Mouse (Mus musculus): ENCODE data around the gene Cblc.

GRCm38 (mm10) chr7:19817382-19818105 is 20.9 kb upstream of the Cblc start:
- TF ChIP-seq POLR2A (IDR thresholded peaks at IDR 0.05; ENCODE audit: low read depth, low read length) (peak; percentile 62), CTCF (IDR thresholded peaks at IDR 0.05; ENCODE audit: borderline replicate concordance, insufficient read depth, low read length) (no peak)

Data from embryonic fibroblast, embryonic 13.5 days (primary cell).